Mouse (Mus musculus): ENCODE data around the gene Ston1. TPM values are rescaled to one million over a fixed set of nuclear protein-coding genes. Genes with fewer than 3 reads are reported as not detected.

Gene Ston1
- total RNA-seq (2023), result under 1 TPM in 1 of 2 experiments, not detected in 1; 0.15 TPM

DNA sequence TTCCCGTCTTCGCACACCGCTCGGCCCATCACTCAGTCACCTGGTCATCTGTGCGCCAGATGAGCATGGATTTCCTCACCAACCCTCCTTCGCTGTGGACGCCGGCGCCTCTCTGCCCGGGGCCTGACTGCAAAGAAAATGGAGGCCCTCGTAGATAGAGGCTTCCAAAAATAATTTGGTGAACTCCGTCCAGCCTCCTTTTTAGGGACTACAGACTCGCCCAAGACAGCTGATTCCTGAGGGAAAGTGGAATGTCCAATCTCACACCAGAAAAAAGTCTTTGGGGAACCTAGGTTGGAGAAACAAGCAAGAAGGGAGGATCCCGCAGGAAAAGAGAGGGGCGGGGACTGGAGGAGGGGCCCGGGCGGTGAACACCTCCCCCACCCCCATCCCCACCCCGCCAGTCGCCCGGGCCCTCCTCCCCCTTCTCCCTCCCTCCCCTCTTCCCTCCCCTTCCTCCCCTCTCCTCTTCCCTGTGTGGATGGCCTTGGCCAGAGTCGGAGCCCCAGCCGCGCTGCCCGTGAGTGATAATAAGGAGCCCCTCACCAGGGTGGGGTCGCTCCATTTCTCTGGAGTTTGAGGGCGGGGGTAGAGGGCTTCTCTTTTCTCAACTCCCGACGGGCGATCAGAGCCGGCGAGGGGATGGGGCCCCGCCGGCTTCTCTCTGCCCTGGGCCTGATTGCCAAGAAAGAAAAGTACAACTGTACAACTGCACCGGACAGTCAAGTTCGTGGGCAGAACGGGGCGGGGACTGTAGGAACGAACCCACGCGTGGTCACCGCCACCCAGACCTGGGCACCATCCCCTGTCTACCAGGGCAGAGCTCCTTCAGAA, at the start of gene Ston1:
Ston1 (plus strand) TSS at position 463 of the 834 bp plus-strand sequence.

DNA sequence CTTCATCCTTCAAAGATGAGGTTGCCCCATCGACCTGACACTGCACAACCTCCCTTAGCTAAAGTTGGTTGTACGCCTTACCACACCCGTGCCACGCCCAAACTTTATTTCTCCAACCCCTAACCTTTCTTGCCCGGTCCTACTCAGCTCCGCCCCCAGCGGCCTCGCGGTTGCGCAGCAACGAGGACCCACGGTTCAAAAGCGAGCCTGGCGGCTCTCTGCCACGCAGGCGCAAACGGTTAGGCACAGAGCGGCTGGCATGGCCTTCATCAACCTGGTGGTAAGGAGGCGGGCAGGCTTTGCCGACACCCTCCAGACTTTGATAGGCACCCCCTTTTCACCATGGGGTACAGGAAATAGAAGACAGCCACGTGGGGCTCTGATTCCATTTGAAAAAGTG, 71.0 kb downstream of the Ston1 start, which contains the start of gene Gtf2a1l:
Gtf2a1l (plus strand) TSS at position 209 of the 400 bp plus-strand sequence.

Other genes starting within 250 kb of the Ston1 start
- 10 to 100 TPM; 64.6 to 69.2 TPM for gene Foxn2, start 157.0 kb upstream of the Ston1 start, total RNA-seq (2023)
- 10 to 100 TPM; 58.5 to 59.8 TPM for gene Ppp1r21, start 67.6 kb upstream of the Ston1 start, total RNA-seq (2023)
- gene Gtf2a1l, start 71.0 kb downstream of the Ston1 start, total RNA-seq (2023), result not detected
- not detected for gene Lhcgr, start 194.3 kb downstream of the Ston1 start, total RNA-seq (2023)

Data from neutrophil, adult 83 days (primary cell).